Mouse (Mus musculus): ENCODE results near the gene Gm37240. TPM values are rescaled to one million over a fixed set of nuclear protein-coding genes. Genes with fewer than 3 reads are reported as not detected.

Gm37240 gene
- polyA plus RNA-seq, 1 experiment from 2014 or later: 14.9 TPM

DNA sequence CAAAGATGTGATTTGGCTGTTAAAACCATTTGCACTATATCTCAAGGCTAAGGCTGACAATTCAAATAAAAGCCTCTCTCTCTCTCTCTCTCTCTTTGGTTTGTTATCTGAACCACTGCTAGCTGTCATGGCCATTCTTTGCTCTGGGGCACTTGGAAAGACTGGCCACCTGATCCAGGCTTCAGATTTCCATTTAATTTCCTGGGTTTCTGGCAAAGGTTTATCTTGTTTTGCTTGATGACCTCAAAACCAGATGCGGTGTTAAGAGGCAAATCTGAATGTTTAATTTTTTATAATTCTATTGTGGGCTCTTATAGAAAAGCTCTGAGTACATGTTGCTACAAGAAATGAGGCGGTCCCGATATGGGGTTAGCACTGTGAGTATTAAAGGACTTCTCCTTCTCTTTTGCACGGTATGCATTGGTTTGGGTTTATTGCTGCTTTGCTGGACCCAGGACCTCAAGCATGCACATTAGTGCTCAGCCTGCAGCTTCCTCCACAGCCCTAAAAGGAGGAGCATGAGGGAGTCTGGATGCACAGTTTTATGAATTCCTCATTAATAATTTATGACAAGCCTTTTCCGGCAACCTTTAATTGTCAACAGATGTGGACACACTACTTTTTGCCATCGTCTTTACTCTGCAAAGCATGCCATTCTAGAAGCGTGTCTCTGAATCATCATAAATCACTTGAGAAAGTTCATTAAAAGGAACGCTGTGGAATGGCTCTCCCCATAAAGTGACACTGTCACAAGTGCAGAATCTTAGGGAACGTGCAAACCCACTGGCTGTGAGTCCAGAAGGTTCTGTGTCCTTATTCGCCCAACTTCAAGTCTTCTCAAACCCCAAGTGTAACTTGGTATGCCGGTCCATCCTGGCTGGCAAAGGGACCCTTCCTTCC is 351.4 kb downstream of the Gm37240 start:
- Histone ChIP-seq H3K27ac (no peak overlapping the region), H3K36me3 (no peaks in the 10 kb centered on the region), H3K27me3 (no peaks in the 10 kb centered on the region), H3K4me2 (no peak overlapping the region), H3K9me3 (no peaks in the 10 kb centered on the region), H3K4me1 (peaks cover 9% of the 10 kb centered on the region; the same call in 1 of the 2 replicates), H3K4me3 (no peak overlapping the region), H3K9ac (no peak overlapping the region)
- WGBS: 33% methylated on average over 11 of the region's 11 CpGs
- ATAC-seq (ENCODE audit: insufficient number of reproducible peaks, low FRiP score, low TSS enrichment, low read depth): no peak

DNA sequence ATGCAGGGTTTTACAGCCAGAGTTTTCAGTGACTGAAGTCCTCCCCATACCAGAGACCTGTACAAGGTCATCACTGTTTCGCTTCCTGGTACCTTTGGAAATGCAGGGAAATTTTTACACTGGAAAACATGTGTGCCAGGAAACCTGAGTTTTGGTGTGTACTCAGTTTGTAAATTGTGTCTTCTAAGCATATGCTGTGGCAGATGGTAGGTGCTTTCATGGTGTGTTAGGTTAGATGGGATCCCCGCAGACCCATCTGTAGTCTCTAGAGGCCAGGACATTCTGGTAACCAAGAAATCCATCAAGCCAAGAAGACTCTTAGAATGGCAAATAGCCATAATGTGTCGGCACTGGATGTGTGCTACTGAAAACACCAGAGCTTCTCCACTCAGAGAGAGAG is 352.3 kb downstream of the Gm37240 start:
- 87% methylated on average over 3 of the region's 3 CpGs for WGBS
- Histone ChIP-seq H3K27ac (no peak overlapping the region), H3K4me1 (peaks cover 9% of the 10 kb centered on the region; the same call in 1 of the 2 replicates), H3K27me3 (no peaks in the 10 kb centered on the region), H3K9me3 (no peaks in the 10 kb centered on the region), H3K4me2 (no peak overlapping the region), H3K4me3 (no peak overlapping the region), H3K9ac (no peak overlapping the region), H3K36me3 (no peaks in the 10 kb centered on the region)
- ATAC-seq (ENCODE audit: insufficient number of reproducible peaks, low FRiP score, low TSS enrichment, low read depth): no peak

DNA sequence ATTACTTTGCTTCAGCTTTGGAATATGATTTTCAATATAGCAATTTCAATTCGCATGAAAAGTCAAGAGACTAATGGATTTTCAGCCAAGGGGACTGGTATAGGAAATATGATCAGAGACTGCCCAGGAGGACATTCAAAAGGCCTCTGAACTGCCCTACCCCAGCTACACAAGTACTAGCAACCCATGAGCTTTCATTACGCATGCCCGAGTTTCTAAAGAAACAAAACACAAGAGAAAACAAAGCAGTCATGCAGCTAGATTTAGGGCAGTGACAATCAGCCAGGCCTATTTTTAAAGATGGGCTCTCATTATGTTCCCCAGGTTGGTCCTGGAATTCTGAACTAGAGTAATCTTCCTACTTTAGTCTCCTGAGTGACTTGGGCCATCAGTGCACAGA is 354.9 kb downstream of the Gm37240 start:
- Histone ChIP-seq H3K4me1 (peaks cover 9% of the 10 kb centered on the region; the same call in 1 of the 2 replicates), H3K9me3 (no peaks in the 10 kb centered on the region), H3K9ac (no peak overlapping the region), H3K27ac (no peak overlapping the region), H3K27me3 (no peaks in the 10 kb centered on the region), H3K36me3 (no peaks in the 10 kb centered on the region), H3K4me2 (no peak overlapping the region), H3K4me3 (no peak overlapping the region)
- 77% methylated on average over 3 of the region's 3 CpGs for WGBS
- no peak for ATAC-seq (ENCODE audit: insufficient number of reproducible peaks, low FRiP score, low TSS enrichment, low read depth)

DNA sequence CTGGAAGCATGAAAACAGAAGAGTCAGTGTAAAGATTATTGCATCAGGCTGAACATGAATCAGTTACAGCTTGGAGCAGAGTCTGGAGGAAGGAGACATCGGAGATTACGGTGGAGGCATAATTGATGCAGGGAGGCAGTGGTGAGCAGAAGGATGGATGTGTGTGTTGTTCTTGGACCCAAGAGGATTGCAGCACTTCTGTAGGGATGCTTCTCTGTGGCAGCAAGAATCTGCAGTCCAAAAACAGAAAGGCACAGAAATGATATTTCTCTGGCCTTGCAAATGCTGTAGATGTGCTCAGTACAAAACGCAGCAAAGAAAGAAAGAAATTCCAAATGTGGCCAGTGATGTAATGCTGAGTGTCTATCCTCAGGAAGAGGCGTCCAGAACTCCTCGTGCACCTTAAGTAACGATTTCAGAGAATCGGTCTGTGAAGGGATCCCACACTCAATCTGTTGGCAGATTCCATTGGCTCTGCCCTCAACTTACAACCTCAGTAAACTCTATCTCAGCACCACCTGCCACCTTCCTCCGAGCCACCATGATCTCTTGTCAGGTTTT is 356.6 kb downstream of the Gm37240 start:
- 0 out of 2 replicates have a peak, but pooled peaks cover 2% of the 10 kb centered on the region for H3K4me1 ChIP-seq
- H3K9me3 ChIP-seq: no peaks in the 10 kb centered on the region
- no peaks in the 10 kb centered on the region for H3K36me3 ChIP-seq
- H3K4me3 ChIP-seq: no peak overlapping the region
- H3K27me3 ChIP-seq: no peaks in the 10 kb centered on the region
- H3K4me2 ChIP-seq: no peak overlapping the region
- H3K9ac ChIP-seq: no peak overlapping the region
- WGBS: 79% methylated on average over 8 of the region's 8 CpGs
- no peak overlapping the region for H3K27ac ChIP-seq
- no peak for ATAC-seq (ENCODE audit: insufficient number of reproducible peaks, low FRiP score, low TSS enrichment, low read depth)

DNA sequence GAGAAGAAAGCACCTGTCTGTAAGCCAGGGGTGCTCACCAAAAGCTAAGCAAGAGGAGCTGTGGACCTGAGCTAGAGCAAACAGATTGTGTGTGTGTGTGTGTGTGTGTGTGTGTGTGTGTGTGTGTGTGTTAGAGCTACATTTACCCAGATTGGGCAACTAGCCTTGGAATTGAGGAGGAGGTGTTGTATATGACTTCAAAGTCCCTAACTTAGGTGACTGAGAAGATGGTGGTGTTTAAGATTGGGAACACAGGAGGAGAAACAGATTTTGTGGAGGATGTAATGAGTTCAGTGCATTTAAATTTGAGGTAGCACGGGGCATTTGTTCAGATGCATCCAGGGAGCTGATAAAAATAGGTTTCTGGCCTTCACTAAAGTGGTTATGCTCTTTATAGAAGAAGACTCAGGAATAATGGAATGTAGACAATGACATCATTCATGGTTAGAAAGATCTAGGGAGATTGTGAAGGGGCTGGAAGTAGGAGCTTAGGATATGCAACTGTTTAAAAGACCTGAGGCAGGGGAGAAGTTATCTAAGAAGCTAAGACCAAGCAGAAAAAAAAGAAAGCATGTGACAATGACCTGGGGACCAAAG is 365.9 kb downstream of the Gm37240 start:
- Histone ChIP-seq H3K4me1 (0 out of 2 replicates have a peak, but pooled peaks cover 1% of the 10 kb centered on the region), H3K36me3 (no peaks in the 10 kb centered on the region), H3K27me3 (no peaks in the 10 kb centered on the region), H3K9ac (no peak overlapping the region), H3K4me3 (no peak overlapping the region), H3K4me2 (no peak overlapping the region), H3K9me3 (no peaks in the 10 kb centered on the region), H3K27ac (no peak overlapping the region)
- ATAC-seq (ENCODE audit: insufficient number of reproducible peaks, low FRiP score, low TSS enrichment, low read depth): no peak
- 89% methylated on average over 1 of the region's 1 CpGs for WGBS

DNA sequence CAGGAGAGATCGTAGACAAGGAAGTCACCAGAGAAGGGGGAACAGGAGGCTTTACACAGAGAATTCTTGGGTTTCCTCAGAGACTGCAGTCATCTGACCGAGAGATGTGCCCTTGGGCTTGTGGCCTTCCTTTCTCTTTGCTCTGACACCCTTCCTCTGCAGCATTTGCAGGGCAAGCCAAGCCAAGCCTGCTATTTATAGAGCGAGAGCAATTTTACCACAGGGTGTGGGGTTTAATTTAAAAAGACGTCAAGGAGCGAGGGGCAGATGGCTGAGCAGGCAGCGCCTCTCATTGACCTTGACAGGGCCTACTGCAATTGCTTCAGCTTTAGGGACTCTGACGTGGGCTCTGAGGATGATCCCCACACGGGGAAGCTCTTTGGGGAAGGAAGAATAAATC is 368.6 kb downstream of the Gm37240 start:
- 57% methylated on average over 8 of the region's 8 CpGs for WGBS

DNA sequence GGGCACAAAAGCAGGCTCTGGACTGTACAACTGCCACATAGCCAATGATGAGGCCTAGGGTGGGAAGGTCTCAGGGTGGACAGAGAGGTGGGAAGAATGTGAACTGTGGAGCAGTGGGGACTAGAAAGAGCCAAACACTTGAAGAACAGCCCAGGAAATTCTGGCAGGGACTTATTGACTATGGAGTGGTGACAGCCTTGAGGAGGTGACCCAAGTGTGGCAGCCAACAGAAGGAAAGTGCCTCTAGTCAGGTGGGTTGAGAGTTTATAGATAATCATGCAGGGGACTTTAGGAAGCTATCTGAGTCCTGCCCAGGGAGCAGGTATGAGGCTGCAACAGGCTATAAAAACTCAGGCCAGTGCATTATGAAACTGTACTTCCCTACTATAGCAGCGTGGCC is 369.2 kb downstream of the Gm37240 start:
- Histone ChIP-seq H3K36me3 (no peaks in the 10 kb centered on the region), H3K4me2 (no peak overlapping the region), H3K27me3 (no peaks in the 10 kb centered on the region), H3K4me3 (no peak overlapping the region), H3K9ac (no peak overlapping the region), H3K4me1 (peaks cover 7% of the 10 kb centered on the region; the same call in 1 of the 2 replicates), H3K27ac (no peak overlapping the region), H3K9me3 (no peaks in the 10 kb centered on the region)
- no peak for ATAC-seq (ENCODE audit: insufficient number of reproducible peaks, low FRiP score, low TSS enrichment, low read depth)
- 70% methylated on average over 1 of the region's 1 CpGs for WGBS

More for the DNA sequence above, 368.6 kb downstream of the Gm37240 start:
- H3K9me3 ChIP-seq: no peaks in the 10 kb centered on the region
- peaks cover 7% of the 10 kb centered on the region; the same call in 1 of the 2 replicates for H3K4me1 ChIP-seq
- no peak overlapping the region for H3K4me3 ChIP-seq
- no peaks in the 10 kb centered on the region for H3K27me3 ChIP-seq
- H3K9ac ChIP-seq: no peak overlapping the region
- ATAC-seq (ENCODE audit: insufficient number of reproducible peaks, low FRiP score, low TSS enrichment, low read depth): no peak
- no peaks in the 10 kb centered on the region for H3K36me3 ChIP-seq
- H3K4me2 ChIP-seq: no peak overlapping the region
- no peak overlapping the region for H3K27ac ChIP-seq

DNA sequence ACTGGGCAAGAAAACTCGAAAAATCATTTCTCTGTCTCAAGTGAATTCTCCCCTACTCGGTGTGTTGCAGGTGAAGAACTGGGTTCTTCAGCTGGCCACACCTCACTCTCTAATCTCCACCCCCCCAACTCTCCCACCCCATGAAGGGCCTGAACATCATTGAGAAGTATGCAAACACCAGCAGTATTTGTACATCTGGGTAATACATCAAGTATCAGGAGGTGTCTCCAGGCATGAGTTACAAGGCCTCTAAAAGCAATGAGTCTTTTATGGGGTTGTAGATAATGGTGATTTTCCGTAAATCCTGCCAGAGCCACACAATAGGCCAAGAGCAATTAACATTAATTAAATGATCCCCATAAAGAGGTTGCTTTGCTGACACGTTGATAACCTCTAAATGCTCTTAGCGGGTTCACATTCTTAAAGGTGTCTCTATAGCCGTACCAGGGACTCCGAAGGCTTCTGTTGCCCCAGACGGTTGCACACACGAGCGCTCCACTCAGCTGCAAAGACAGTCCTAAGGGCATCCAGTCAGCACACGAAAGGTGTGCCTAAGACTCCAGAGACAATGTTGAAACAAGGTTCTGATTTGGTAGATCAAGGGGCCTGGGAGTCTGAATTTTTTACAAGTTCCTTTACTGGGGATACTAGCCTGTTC is 370.4 kb downstream of the Gm37240 start:
- Histone ChIP-seq H3K27me3 (no peaks in the 10 kb centered on the region), H3K9ac (no peak overlapping the region), H3K4me3 (no peak overlapping the region), H3K9me3 (no peaks in the 10 kb centered on the region), H3K4me2 (no peak overlapping the region), H3K36me3 (no peaks in the 10 kb centered on the region), H3K27ac (no peak overlapping the region), H3K4me1 (peaks cover 7% of the 10 kb centered on the region; the same call in 1 of the 2 replicates)
- 53% methylated on average over 11 of the region's 11 CpGs for WGBS
- no peak for ATAC-seq (ENCODE audit: insufficient number of reproducible peaks, low FRiP score, low TSS enrichment, low read depth)

DNA sequence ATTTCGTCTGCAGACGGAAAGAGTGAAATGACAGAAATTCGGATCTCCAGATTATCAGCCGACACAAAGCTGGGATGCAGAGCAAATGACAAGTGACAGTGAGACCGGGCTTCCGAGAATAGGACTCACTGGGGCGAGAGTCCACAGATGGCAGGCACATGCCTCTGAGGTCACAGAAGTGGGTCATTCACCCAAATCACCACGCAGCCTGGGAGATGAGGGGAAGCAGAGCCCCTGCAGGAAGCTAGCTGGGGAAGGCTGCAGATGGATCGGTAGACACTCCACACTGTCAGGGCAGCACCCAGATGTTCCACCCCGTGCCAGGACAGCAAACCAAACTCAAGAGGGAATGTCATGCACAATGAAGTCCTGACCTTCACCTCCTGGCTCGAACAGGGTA is 372.6 kb downstream of the Gm37240 start:
- peaks cover 7% of the 10 kb centered on the region; the same call in 1 of the 2 replicates for H3K4me1 ChIP-seq
- WGBS: 78% methylated on average over 11 of the region's 11 CpGs
- no peak overlapping the region for H3K4me3 ChIP-seq
- H3K27me3 ChIP-seq: no peaks in the 10 kb centered on the region
- no peak overlapping the region for H3K9ac ChIP-seq
- no peak overlapping the region for H3K27ac ChIP-seq
- no peaks in the 10 kb centered on the region for H3K36me3 ChIP-seq
- no peaks in the 10 kb centered on the region for H3K9me3 ChIP-seq
- no peak overlapping the region for H3K4me2 ChIP-seq
- no peak for ATAC-seq (ENCODE audit: insufficient number of reproducible peaks, low FRiP score, low TSS enrichment, low read depth)

DNA sequence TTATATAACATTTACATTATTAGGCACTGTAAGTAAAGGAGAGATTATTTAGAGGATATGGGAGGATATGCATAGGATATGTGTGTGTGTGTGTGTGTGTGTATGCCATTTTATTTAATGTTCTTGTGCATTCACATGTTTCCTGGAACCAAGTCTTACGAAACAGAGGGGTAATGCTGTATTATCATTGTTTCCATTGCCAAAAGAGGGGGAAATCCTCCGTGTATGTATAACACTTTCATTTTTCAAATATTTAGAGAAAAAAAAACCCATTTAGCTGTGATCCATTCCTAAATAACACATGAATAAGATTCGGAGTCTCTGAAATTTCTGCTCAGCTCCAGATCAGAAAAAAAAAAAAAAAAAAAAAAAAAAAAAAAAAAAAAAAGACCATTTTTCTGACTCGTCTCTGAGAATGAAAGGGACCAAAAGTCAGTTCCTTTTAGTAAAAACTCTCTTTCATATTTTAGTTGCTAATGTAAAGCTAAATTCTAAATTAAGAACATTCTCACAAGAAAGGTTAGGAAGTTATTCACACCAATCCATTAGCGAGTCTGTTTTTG is 378.5 kb downstream of the Gm37240 start:
- no peak overlapping the region for H3K4me2 ChIP-seq
- no peaks in the 10 kb centered on the region for H3K4me1 ChIP-seq
- H3K36me3 ChIP-seq: no peaks in the 10 kb centered on the region
- H3K9ac ChIP-seq: no peak overlapping the region
- no peak overlapping the region for H3K27ac ChIP-seq
- no peak for ATAC-seq (ENCODE audit: insufficient number of reproducible peaks, low FRiP score, low TSS enrichment, low read depth)
- H3K9me3 ChIP-seq: no peaks in the 10 kb centered on the region
- whole genome bisulfite sequencing: 79% methylated on average over 5 of the region's 5 CpGs
- no peak overlapping the region for H3K4me3 ChIP-seq
- no peaks in the 10 kb centered on the region for H3K27me3 ChIP-seq

DNA sequence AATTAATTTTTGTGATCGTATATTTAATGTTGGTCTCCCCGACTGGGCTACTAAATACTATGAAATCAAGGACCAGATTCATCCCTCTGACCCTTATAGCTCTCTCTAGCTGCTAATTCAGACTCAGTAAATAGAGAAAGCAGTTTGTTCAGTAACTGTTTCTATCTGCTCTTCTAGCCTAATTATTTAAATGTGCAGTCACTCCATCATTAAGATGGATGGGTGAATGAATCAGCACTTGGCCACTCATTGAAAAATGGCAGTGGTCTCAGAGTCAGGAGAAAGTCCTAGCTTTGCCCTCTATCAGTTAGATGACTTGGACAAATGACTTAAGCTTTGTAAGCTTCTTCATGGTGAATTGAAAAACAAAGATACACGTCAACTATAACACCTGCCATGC is 387.2 kb downstream of the Gm37240 start:
- Histone ChIP-seq H3K4me3 (no peak overlapping the region), H3K4me2 (no peak overlapping the region), H3K36me3 (no peaks in the 10 kb centered on the region), H3K4me1 (no peaks in the 10 kb centered on the region), H3K27ac (no peak overlapping the region), H3K9me3 (no peaks in the 10 kb centered on the region), H3K27me3 (no peaks in the 10 kb centered on the region), H3K9ac (no peak overlapping the region)
- 73% methylated on average over 3 of the region's 3 CpGs for WGBS
- ATAC-seq (ENCODE audit: insufficient number of reproducible peaks, low FRiP score, low TSS enrichment, low read depth): no peak

All from limb, embryonic 15.5 days (tissue).